Mouse (Mus musculus) kidney, embryonic 14.5 days (tissue): ENCODE data around the gene Cpne6. TPM values are rescaled to one million over a fixed set of nuclear protein-coding genes. Genes with fewer than 3 reads are reported as not detected.

ENCODE experiments used
- ATAC-seq: fragments of 200-750 bp; cut with Nextera tagmentation; 2 replicates; pipeline ENCODE4 v1.8.0; 2017; ENCODE audit warnings: moderate number of reproducible peaks, mild to moderate bottlenecking, moderate TSS enrichment, moderate library complexity; ENCODE audit not compliant: low FRiP score, low TSS enrichment
- H3K27ac ChIP-seq: fragments of 300-500 bp; sonication (generic); 2 replicates; pipeline ENCODE4 v1.5.1; 2014; ENCODE audit warnings: low read depth, mild to moderate bottlenecking, low read length, moderate library complexity, mixed read lengths
- H3K27me3 ChIP-seq: fragments of 300-500 bp; sonication (generic); 2 replicates; pipeline ENCODE4 v1.6.1; 2014; ENCODE audit warnings: mild to moderate bottlenecking, low read length; ENCODE audit not compliant: control insufficient read depth, insufficient read depth
- H3K36me3 ChIP-seq: fragments of 300-500 bp; sonication (generic); 2 replicates; pipeline ENCODE4 v1.6.1; 2014; ENCODE audit warnings: low read length, mixed read lengths; ENCODE audit not compliant: control insufficient read depth, insufficient read depth
- H3K4me1 ChIP-seq: fragments of 300-500 bp; sonication (generic); 2 replicates; pipeline ENCODE4 v1.6.1; 2014; ENCODE audit warnings: low read length, mixed read lengths; ENCODE audit not compliant: control insufficient read depth, insufficient read depth
- H3K4me2 ChIP-seq: fragments of 300-500 bp; sonication (generic); replicated peaks from 2 replicates; pipeline ENCODE4 v1.6.1; 2014; ENCODE audit warnings: low read depth, mild to moderate bottlenecking, low read length
- H3K4me3 ChIP-seq: fragments of 300-500 bp; sonication (generic); 2 replicates; pipeline ENCODE4 v1.5.1; 2014; ENCODE audit warnings: mild to moderate bottlenecking, low read length
- H3K9ac ChIP-seq: fragments of 300-500 bp; sonication (generic); 2 replicates; pipeline ENCODE4 v1.6.1; 2014; ENCODE audit warnings: low read depth, mild to moderate bottlenecking, low read length, moderate library complexity
- H3K9me3 ChIP-seq: fragments of 300-500 bp; sonication (generic); 2 replicates; pipeline ENCODE4 v1.6.1; 2016; ENCODE audit warnings: low read length; ENCODE audit not compliant: control insufficient read depth
- WGBS: fragments of 180-500 bp; shearing (Covaris S2); extraction: QIAGEN DNeasy Blood & Tissue Kit; methylation state at CpG from one replicate; pipeline ENCODE4 v1.1.7; 2014; 5-methylcytosine and 5-hydroxymethylcytosine counted together
- polyA plus RNA-seq: library from polyadenylated mRNA; unstranded; fragments of >200 nt; fragmentation: Nextera tagmentation; extraction: Ambion mirVana; gene quantifications from 2 replicates; pipeline ENCODE4 v1.2.1, GENCODE M21; 2014

Cpne6 gene
- polyA plus RNA-seq, 1 experiment from 2014 or later, result 0.18 TPM

- Histone ChIP-seq H3K36me3 (peaks cover 11% of the 10 kb centered on the region), H3K4me2 (no peak overlapping the region), H3K4me3 (no peak overlapping the region), H3K4me1 (peaks cover 5% of the 10 kb centered on the region; the same call in 1 of the 2 replicates), H3K27ac (no peak overlapping the region), H3K27me3 (no peaks in the 10 kb centered on the region), H3K9me3 (no peaks in the 10 kb centered on the region), H3K9ac (no peak overlapping the region)
- no peak for ATAC-seq
- WGBS, result 100% methylated on average over 1 of the region's 1 CpGs
These were observed 32.8 kb upstream of the Cpne6 start for GRCm38 (mm10) chr14:55477421-55477820.

- no peak overlapping the region for H3K27ac ChIP-seq
- peaks cover 5% of the 10 kb centered on the region; the same call in 1 of the 2 replicates for H3K4me1 ChIP-seq
- no peak overlapping the region for H3K4me3 ChIP-seq
- ATAC-seq, result no peak
- no peaks in the 10 kb centered on the region for H3K9me3 ChIP-seq
- peaks cover 11% of the 10 kb centered on the region for H3K36me3 ChIP-seq
- H3K9ac ChIP-seq, result no peak overlapping the region; the same call in 1 of the 2 replicates
- 91% methylated on average over 5 of the region's 5 CpGs for WGBS
- H3K4me2 ChIP-seq, result peak overlapping the region; percentile 57; the same call in 1 of the 2 replicates
- no peaks in the 10 kb centered on the region for H3K27me3 ChIP-seq
These were observed 32.4 kb upstream of the Cpne6 start for GRCm38 (mm10) chr14:55477829-55478228.

- peak; percentile 98 for ATAC-seq
- Histone ChIP-seq H3K9ac (peak within 1 kb of the TSS; percentile 84), H3K27me3 (no peaks in the 10 kb centered on the region), H3K36me3 (peaks cover 11% of the 10 kb centered on the region), H3K4me3 (peak within 1 kb of the TSS; percentile 70), H3K27ac (peak within 1 kb of the TSS; percentile 91), H3K4me2 (peak within 1 kb of the TSS; percentile 57), H3K4me1 (peaks cover 5% of the 10 kb centered on the region; the same call in 1 of the 2 replicates), H3K9me3 (no peaks in the 10 kb centered on the region)
- under 1% methylated on average over 38 of the region's 38 CpGs for WGBS
These were observed 31.3 kb upstream of the Cpne6 start, which contains the start of gene Dhrs4 for GRCm38 (mm10) chr14:55478651-55479599. Gene Dhrs4, plus strand, starts transcription at chr14:55478758.

GRCm38 (mm10) chr14:55479629-55480028, 30.6 kb upstream of the Cpne6 start:
- ATAC-seq, result no peak

GRCm38 (mm10) chr14:55484430-55485085, 25.7 kb upstream of the Cpne6 start:
- no peak for ATAC-seq
- no peak overlapping the region for H3K9ac ChIP-seq

More at GRCm38 (mm10) chr14:55479629-55480028, 30.6 kb upstream of the Cpne6 start:
- Histone ChIP-seq H3K36me3 (peaks cover 13% of the 10 kb centered on the region), H3K4me3 (peak overlapping the region; percentile 70; the same call in 1 of the 2 replicates), H3K27me3 (no peaks in the 10 kb centered on the region), H3K27ac (no peak overlapping the region), H3K4me1 (peaks cover 5% of the 10 kb centered on the region; the same call in 1 of the 2 replicates), H3K9ac (peak overlapping the region; percentile 84; the same call in 1 of the 2 replicates), H3K9me3 (no peaks in the 10 kb centered on the region), H3K4me2 (no peak overlapping the region; the same call in 1 of the 2 replicates)
- WGBS, result 89% methylated on average over 10 of the region's 10 CpGs

GRCm38 (mm10) chr14:55486836-55487235, 23.4 kb upstream of the Cpne6 start:
- WGBS, result 89% methylated on average over 8 of the region's 8 CpGs
- Histone ChIP-seq H3K36me3 (peaks cover 18% of the 10 kb centered on the region), H3K4me1 (no peaks in the 10 kb centered on the region), H3K9me3 (no peaks in the 10 kb centered on the region), H3K27me3 (no peaks in the 10 kb centered on the region), H3K4me2 (no peak overlapping the region), H3K4me3 (no peak overlapping the region), H3K27ac (no peak overlapping the region), H3K9ac (no peak overlapping the region)
- ATAC-seq, result no peak

More at GRCm38 (mm10) chr14:55484430-55485085, 25.7 kb upstream of the Cpne6 start:
- Histone ChIP-seq H3K4me2 (no peak overlapping the region), H3K4me1 (no peaks in the 10 kb centered on the region), H3K9me3 (no peaks in the 10 kb centered on the region), H3K27me3 (no peaks in the 10 kb centered on the region), H3K4me3 (no peak overlapping the region), H3K36me3 (peaks cover 29% of the 10 kb centered on the region), H3K27ac (no peak overlapping the region)
- 69% methylated on average over 5 of the region's 5 CpGs for WGBS

- H3K4me2 ChIP-seq, result peak within 1 kb of the TSS; percentile 98
- peak within 1 kb of the TSS; percentile 69; the same call in 1 of the 2 replicates for H3K27ac ChIP-seq
These were observed 19.7 kb upstream of the Cpne6 start, which contains the start of gene Carmil3 for GRCm38 (mm10) chr14:55490361-55491201. Gene Carmil3, plus strand, starts transcription at chr14:55490651.

GRCm38 (mm10) chr14:55491291-55491833, 18.9 kb upstream of the Cpne6 start:
- Histone ChIP-seq H3K27ac (peak overlapping the region; percentile 69; the same call in 1 of the 2 replicates), H3K4me1 (no peaks in the 10 kb centered on the region), H3K9ac (peak overlapping the region; percentile 67), H3K4me2 (peak overlapping the region; percentile 98), H3K27me3 (no peaks in the 10 kb centered on the region), H3K4me3 (peak overlapping the region; percentile 59), H3K36me3 (peaks cover 6% of the 10 kb centered on the region), H3K9me3 (no peaks in the 10 kb centered on the region)
- peak; percentile 82 for ATAC-seq
- WGBS, result under 1% methylated on average over 30 of the region's 30 CpGs

More at GRCm38 (mm10) chr14:55490361-55491201, 19.7 kb upstream of the Cpne6 start, which contains the start of gene Carmil3:
- ATAC-seq, result peak; percentile 83
- peaks cover 12% of the 10 kb centered on the region for H3K36me3 ChIP-seq
- under 1% methylated on average over 54 of the region's 68 CpGs for WGBS
- H3K4me1 ChIP-seq, result no peaks in the 10 kb centered on the region
- no peaks in the 10 kb centered on the region for H3K9me3 ChIP-seq
- no peaks in the 10 kb centered on the region for H3K27me3 ChIP-seq
- peak within 1 kb of the TSS; percentile 59 for H3K4me3 ChIP-seq
- H3K9ac ChIP-seq, result peak within 1 kb of the TSS; percentile 67
